In genomic region chr2:59203627-59204425, GRCm38 (mm10) we compare ENCODE assay signal across 16 mouse cellular contexts. TPM values are rescaled to one million over a fixed set of nuclear protein-coding genes. Genes with fewer than 3 reads are reported as not detected.
A peak's percentile ranks its signal among the peaks of the same experiment; 100 is the strongest.
DNase-seq lines count a peak whose midpoint lies in the region; ATAC-seq lines count a peak whose summit lies in the region.
"Had no signal": no experiment of that assay in that cellular context is flagged by ENCODE, and none has a peak within 500 bp of the region (broad histone marks: within the 10 kb centered on the region; RNA-seq: fewer than 3 reads in every experiment).

No protein-coding gene starts in this region.

- H3K27me3 ChIP-seq in megakaryocyte, embryonic 14.5 days (replicated peaks) = no peaks in the 10 kb centered on the region
- H3K27me3 ChIP-seq: CH12.LX; embryonic facial prominence, embryonic 12.5 days; limb, embryonic 12.5 days; Patski had no signal

- H3K4me1 ChIP-seq in megakaryocyte, embryonic 14.5 days = peaks cover 56% of the 10 kb centered on the region

- DNase-seq in heart, adult 11 months = peak; percentile 13
- no peak for DNase-seq in heart, postnatal 4 days
- peak; percentile 19 for DNase-seq in naive thymus-derived CD4-positive, alpha-beta T cell, adult 2 months (ENCODE audit: low read depth)
- DNase-seq in adrenal gland, adult 18-20 months (ENCODE audit: low spot score in 2 of 2) = no peak
- DNase-seq in ovary, postnatal 14 days (ENCODE audit: low spot score) = no peak
- DNase-seq: adrenal gland, postnatal 36 days; kidney, adult 8-10 months; liver, postnatal 0 days; right cerebral cortex, postnatal 14 days had no signal

- ATAC-seq in megakaryocyte, adult 5-6 weeks (ENCODE audit: poor library complexity, severe bottlenecking) = no peak
- peak; percentile 54 for ATAC-seq in activated CD4-positive, CD25-positive, alpha-beta regulatory T cell, adult 4 months
- ATAC-seq: liver, postnatal 0 days had no signal

- peak overlapping the region; percentile 67 for H3K4me3 ChIP-seq in megakaryocyte, embryonic 14.5 days (replicated peaks)
- H3K4me3 ChIP-seq: embryonic facial prominence, embryonic 12.5 days; limb, embryonic 12.5 days had no signal

- no peaks in the 10 kb centered on the region for H3K9me3 ChIP-seq in megakaryocyte, embryonic 14.5 days
- H3K9me3 ChIP-seq: embryonic facial prominence, embryonic 12.5 days; limb, embryonic 12.5 days had no signal

- no peaks in the 10 kb centered on the region for H3K36me3 ChIP-seq in megakaryocyte, embryonic 14.5 days (replicated peaks; ENCODE audit: low read length)
- H3K36me3 ChIP-seq: embryonic facial prominence, embryonic 12.5 days; limb, embryonic 12.5 days had no signal

RNA-seq across cellular contexts. Expression of gene Pkp4, which starts 43.2 kb away (rescaled TPM):
- total RNA-seq in heart, postnatal 4 days (2021) = 100 to 1,000 TPM; 229 to 242 TPM
- polyA plus RNA-seq in megakaryocyte, embryonic 14.5 days (2012; ENCODE audit: insufficient read depth, low replicate concordance) = 20.4 and 25.2 TPM in 2 replicates
- 10.6 and 17.0 TPM in 2 replicates for total RNA-seq in megakaryocyte, adult 5-6 weeks (2015)
- 9.6 and 12.7 TPM in 2 replicates for total RNA-seq in megakaryocyte, adult 5-6 weeks (2017)
- polyA plus RNA-seq in activated CD4-positive, CD25-positive, alpha-beta regulatory T cell, adult 4 months (2017; shearing (Covaris generic)) = 10 to 100 TPM in 1 of 2 experiments, 1 to 10 TPM in 1; 9.4 to 12.0 TPM
- 10 to 100 TPM; 49.1 to 51.9 TPM for total RNA-seq in adrenal gland, adult 18-20 months (2021)
- total RNA-seq: CH12.LX had no signal

RNA-seq across cellular contexts. Expression of gene Ccdc148, which starts 43.3 kb away (rescaled TPM):
- 1 to 10 TPM; 2.8 to 3.3 TPM for total RNA-seq in heart, postnatal 4 days (2021)
- not detected in 2 replicates for polyA plus RNA-seq in megakaryocyte, embryonic 14.5 days (2012; ENCODE audit: insufficient read depth, low replicate concordance)
- 0.02 and 0.21 TPM in 2 replicates for total RNA-seq in megakaryocyte, adult 5-6 weeks (2015)
- 0.08 and 0.11 TPM in 2 replicates for total RNA-seq in megakaryocyte, adult 5-6 weeks (2017)
- 1 to 10 TPM in 1 of 2 experiments, under 1 TPM in 1; 0.86 to 1.1 TPM for polyA plus RNA-seq in activated CD4-positive, CD25-positive, alpha-beta regulatory T cell, adult 4 months (2017; shearing (Covaris generic))
- total RNA-seq in adrenal gland, adult 18-20 months (2021) = 1 to 10 TPM; 1.4 to 1.5 TPM
- total RNA-seq: CH12.LX had no signal

Comparison
In these comparisons a context has a peak if more than half of its experiments do, and no peak if none do; other contexts are left out.
1. DNase-seq: peak in heart, adult 11 months (single experiment) and naive thymus-derived CD4-positive, alpha-beta T cell, adult 2 months (single experiment); none in heart, postnatal 4 days (single experiment), adrenal gland, adult 18-20 months (0 of 2) and ovary, postnatal 14 days (single experiment).
2. RNA of gene Pkp4, which starts 43.2 kb away (total RNA-seq): 229 to 242 TPM in heart, postnatal 4 days; 49.1 to 51.9 TPM in adrenal gland, adult 18-20 months and 9.6 to 17.0 TPM in megakaryocyte, adult 5-6 weeks; every median in the first group is over 4 times any median in the second.